In genomic region chr7:92874761-92875408, GRCm38 (mm10) we compare ENCODE assay signal across 8 mouse cellular contexts. TPM values are rescaled to one million over a fixed set of nuclear protein-coding genes. Genes with fewer than 3 reads are reported as not detected.
A peak's percentile ranks its signal among the peaks of the same experiment; 100 is the strongest.
DNase-seq lines count a peak whose midpoint lies in the region; ATAC-seq and TF ChIP-seq lines count a peak whose summit lies in the region.

No protein-coding gene starts in this region.

- WGBS in bone marrow, adult 2 months: under 1% methylated on average over 29 of the region's 29 CpGs
- under 1% methylated on average over 29 of the region's 29 CpGs for WGBS in embryonic facial prominence, embryonic 15.5 days
- WGBS in kidney, embryonic 14.5 days: under 1% methylated on average over 29 of the region's 29 CpGs
- WGBS in limb, embryonic 15.5 days: 1% methylated on average over 28 of the region's 29 CpGs

- no peaks in the 10 kb centered on the region for H3K27me3 ChIP-seq in embryonic facial prominence, embryonic 15.5 days
- no peaks in the 10 kb centered on the region for H3K27me3 ChIP-seq in kidney, embryonic 14.5 days (ENCODE audit: control insufficient read depth, insufficient read depth, low read length)
- no peaks in the 10 kb centered on the region for H3K27me3 ChIP-seq in limb, embryonic 15.5 days

- peak; percentile 98 for DNase-seq in 416B (ENCODE audit: low read depth)
- peak; percentile 93 for DNase-seq in heart, adult 9 months (ENCODE audit: low spot score in 2 of 2)
- peak; percentile 86 to 94 for DNase-seq in monocyte, adult 2 months (ENCODE audit: low read depth in 1 of 2, low spot score in 2 of 2)
- peak; percentile 95 to 96 for DNase-seq in spleen, postnatal 36 days (ENCODE audit: low spot score in 2 of 2)

- peak overlapping the region; percentile 91 for H3K27ac ChIP-seq in bone marrow, adult 2 months (ENCODE audit: control insufficient read depth, insufficient read depth, low read depth, low read length, poor library complexity)
- H3K27ac ChIP-seq in embryonic facial prominence, embryonic 15.5 days (replicated peaks): peak overlapping the region; percentile 99
- peak overlapping the region; percentile 97 for H3K27ac ChIP-seq in kidney, embryonic 14.5 days (ENCODE audit: low read depth, low read length)
- H3K27ac ChIP-seq in limb, embryonic 15.5 days: peak overlapping the region; percentile 99

- no peaks in the 10 kb centered on the region for H3K9me3 ChIP-seq in embryonic facial prominence, embryonic 15.5 days (replicated peaks)
- no peaks in the 10 kb centered on the region for H3K9me3 ChIP-seq in kidney, embryonic 14.5 days (ENCODE audit: control insufficient read depth, low read length)
- H3K9me3 ChIP-seq in limb, embryonic 15.5 days: no peaks in the 10 kb centered on the region

- no peaks in the 10 kb centered on the region; the same call in 1 of the 2 replicates for H3K4me1 ChIP-seq in bone marrow, adult 2 months (ENCODE audit: control insufficient read depth, insufficient read depth, low read length)
- peaks cover 21% of the 10 kb centered on the region for H3K4me1 ChIP-seq in embryonic facial prominence, embryonic 15.5 days
- H3K4me1 ChIP-seq in kidney, embryonic 14.5 days (ENCODE audit: control insufficient read depth, insufficient read depth, low read length): peaks cover 13% of the 10 kb centered on the region; the same call in 1 of the 2 replicates
- H3K4me1 ChIP-seq in limb, embryonic 15.5 days: peaks cover 26% of the 10 kb centered on the region

- peak; percentile 93 for TF ChIP-seq POLR2A in bone marrow, adult 2 months (IDR thresholded peaks at IDR 0.05; ENCODE audit: borderline replicate concordance, control insufficient read depth, low read depth, low read length)

- peak overlapping the region; percentile 74 for H3K4me3 ChIP-seq in bone marrow, adult 2 months (replicated peaks; ENCODE audit: control insufficient read depth, low read depth, low read length)
- peak overlapping the region; percentile 73 for H3K4me3 ChIP-seq in embryonic facial prominence, embryonic 15.5 days (replicated peaks)
- H3K4me3 ChIP-seq in kidney, embryonic 14.5 days (ENCODE audit: low read length): peak overlapping the region; percentile 60
- H3K4me3 ChIP-seq in limb, embryonic 15.5 days: peak overlapping the region; percentile 65

- TF ChIP-seq CTCF in bone marrow, adult 2 months (IDR thresholded peaks at IDR 0.05; ENCODE audit: control insufficient read depth, insufficient read depth, low read length): no peak; the same call in 1 of the 2 replicates

- peak; percentile 89 for ATAC-seq in embryonic facial prominence, embryonic 15.5 days (ENCODE audit: insufficient number of reproducible peaks, low FRiP score, low TSS enrichment, low read depth)
- ATAC-seq in kidney, embryonic 14.5 days (ENCODE audit: low FRiP score, low TSS enrichment): peak; percentile 90
- peak; percentile 82 for ATAC-seq in limb, embryonic 15.5 days (ENCODE audit: insufficient number of reproducible peaks, low FRiP score, low TSS enrichment, low read depth)

- H3K9ac ChIP-seq in embryonic facial prominence, embryonic 15.5 days: peak overlapping the region; percentile 71
- peak overlapping the region; percentile 75 for H3K9ac ChIP-seq in kidney, embryonic 14.5 days (ENCODE audit: low read depth, low read length)
- peak overlapping the region; percentile 62 for H3K9ac ChIP-seq in limb, embryonic 15.5 days

- H3K4me2 ChIP-seq in embryonic facial prominence, embryonic 15.5 days (replicated peaks): peak overlapping the region; percentile 76
- peak overlapping the region; percentile 65 for H3K4me2 ChIP-seq in kidney, embryonic 14.5 days (replicated peaks; ENCODE audit: low read depth, low read length)
- H3K4me2 ChIP-seq in limb, embryonic 15.5 days: peak overlapping the region; percentile 80

- no peaks in the 10 kb centered on the region for H3K36me3 ChIP-seq in embryonic facial prominence, embryonic 15.5 days
- H3K36me3 ChIP-seq in kidney, embryonic 14.5 days (ENCODE audit: control insufficient read depth, insufficient read depth, low read length): no peaks in the 10 kb centered on the region; the same call in 1 of the 2 replicates
- H3K36me3 ChIP-seq in limb, embryonic 15.5 days: no peaks in the 10 kb centered on the region

RNA-seq across cellular contexts. Expression of gene Prcp, which starts 0.6 kb away (rescaled TPM):
- 32.8 and 34.1 TPM in 2 replicates for polyA plus RNA-seq in bone marrow, adult 2 months (2011; ENCODE audit: insufficient read depth, insufficient read length, low replicate concordance, missing spikeins)
- polyA plus RNA-seq in embryonic facial prominence, embryonic 15.5 days (2015; fragmentation: Nextera tagmentation; extraction: Ambion mirVana): 30.2 and 30.5 TPM in 2 replicates
- 21.5 and 24.2 TPM in 2 replicates for polyA plus RNA-seq in kidney, embryonic 14.5 days (2014; fragmentation: Nextera tagmentation; extraction: Ambion mirVana)
- 25.3 and 26.5 TPM in 2 replicates for polyA plus RNA-seq in limb, embryonic 15.5 days (2015; fragmentation: Nextera tagmentation; extraction: Ambion mirVana)

RNA-seq across cellular contexts. Expression of gene Ddias, which starts 0.8 kb away (rescaled TPM):
- polyA plus RNA-seq in bone marrow, adult 2 months (2011; ENCODE audit: insufficient read depth, insufficient read length, low replicate concordance, missing spikeins): 6.2 and 14.7 TPM in 2 replicates
- 9.2 and 10.4 TPM in 2 replicates for polyA plus RNA-seq in embryonic facial prominence, embryonic 15.5 days (2015; fragmentation: Nextera tagmentation; extraction: Ambion mirVana)
- 10.4 and 17.6 TPM in 2 replicates for polyA plus RNA-seq in kidney, embryonic 14.5 days (2014; fragmentation: Nextera tagmentation; extraction: Ambion mirVana)
- 9.6 and 10.4 TPM in 2 replicates for polyA plus RNA-seq in limb, embryonic 15.5 days (2015; fragmentation: Nextera tagmentation; extraction: Ambion mirVana)

Comparison
In these comparisons a context has a peak if more than half of its experiments do, and no peak if none do; other contexts are left out.
1. Peak in every context shown above with its lines: DNase-seq, ATAC-seq, H3K4me3 ChIP-seq and H3K27ac ChIP-seq.